Mouse (Mus musculus) brown adipose tissue, adult 24 weeks (tissue): ENCODE measurements at regions not wholly inside any gene's neighbourhood (a gene's known extent, or its start where the extent isn't known, plus 50 kb on each side); places are given as distances from the start of the nearest gene placed in this dataset.

Experiments used
- H3K27ac ChIP-seq: fragments of 200-500 bp; replicated peaks from 2 replicates; pipeline ENCODE4 v1.5.1; 2012; ENCODE audit warnings: low read depth, mild to moderate bottlenecking, low read length
- H3K4me1 ChIP-seq: fragments of 200-500 bp; 2 replicates; pipeline ENCODE4 v1.6.1; 2012; ENCODE audit warnings: low read length, mixed read lengths; ENCODE audit not compliant: control insufficient read depth, insufficient read depth, insufficient read length
- H3K4me3 ChIP-seq: fragments of 200-500 bp; 2 replicates; pipeline ENCODE4 v1.5.1; 2012; ENCODE audit warnings: low read depth, mild to moderate bottlenecking, low read length, moderate library complexity; ENCODE audit not compliant: insufficient read depth

DNA sequence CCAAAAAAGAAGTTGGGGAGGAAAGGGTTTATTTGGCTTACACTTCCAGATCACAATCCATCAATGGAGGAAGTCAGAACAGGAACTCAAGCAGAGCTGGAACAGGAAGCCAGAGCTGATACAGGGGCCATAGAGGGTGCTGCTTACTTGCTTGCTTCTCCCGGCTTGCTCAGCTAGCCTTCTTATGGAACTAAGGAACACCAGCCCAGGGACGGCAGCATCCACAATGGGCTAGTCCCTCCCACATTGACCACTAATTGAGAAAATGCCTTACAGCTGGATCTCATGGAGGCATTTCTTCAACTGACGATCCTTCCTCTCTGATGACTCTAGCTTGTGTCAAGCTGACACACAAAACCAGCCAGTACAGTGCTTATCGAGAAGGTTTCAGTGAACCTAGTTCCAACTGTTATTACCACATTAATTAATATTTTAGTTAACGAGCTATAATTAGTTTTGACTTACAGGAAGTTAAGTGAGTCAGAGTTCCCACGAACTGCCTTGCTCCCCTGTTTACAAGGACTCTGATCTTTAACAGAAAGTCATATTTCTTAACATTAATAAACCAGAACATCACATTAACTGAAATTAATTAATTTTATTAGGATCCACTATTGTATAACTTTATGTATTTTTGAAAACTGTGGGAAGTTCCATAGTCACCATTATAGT is 158.2 kb downstream of the Calcrl start:
- Histone ChIP-seq H3K4me3 (no peak overlapping the region), H3K27ac (peak overlapping the region; percentile 39; the same call in 1 of the 2 replicates), H3K4me1 (peaks cover 4% of the 10 kb centered on the region)

DNA sequence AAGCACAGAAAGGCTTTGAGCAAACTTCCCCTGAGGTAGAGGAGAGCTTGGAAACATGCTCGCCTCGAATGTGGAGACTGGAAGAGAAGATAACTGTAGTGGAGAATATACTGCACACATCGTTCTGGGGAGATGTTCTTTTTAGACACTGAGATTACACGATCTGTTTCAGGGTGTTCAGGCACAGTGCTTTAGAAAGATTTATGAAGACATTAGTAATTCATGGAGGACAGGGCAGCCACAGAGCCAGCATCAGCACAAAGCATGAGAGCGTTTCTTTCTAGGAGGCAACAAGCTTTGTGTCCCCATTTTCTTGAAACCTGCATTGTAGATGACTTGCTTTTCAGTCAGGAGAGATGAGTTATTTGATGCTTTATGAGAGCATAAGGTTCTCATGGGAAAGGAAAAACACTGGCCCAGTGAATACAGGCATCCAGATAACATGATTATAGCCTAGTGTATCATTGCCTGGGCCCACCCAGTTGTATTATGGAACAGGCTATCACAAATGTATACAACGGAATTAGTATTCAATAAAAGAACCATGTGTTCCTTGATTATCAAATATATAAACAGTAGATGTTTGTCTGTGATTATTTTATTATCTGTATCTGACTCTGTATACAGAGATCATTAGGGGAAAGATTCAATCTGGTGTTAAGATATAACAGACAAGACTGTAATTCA is 151.0 kb downstream of the Calcrl start:
- Histone ChIP-seq H3K4me3 (no peak overlapping the region), H3K27ac (no peak overlapping the region), H3K4me1 (no peaks in the 10 kb centered on the region)

DNA sequence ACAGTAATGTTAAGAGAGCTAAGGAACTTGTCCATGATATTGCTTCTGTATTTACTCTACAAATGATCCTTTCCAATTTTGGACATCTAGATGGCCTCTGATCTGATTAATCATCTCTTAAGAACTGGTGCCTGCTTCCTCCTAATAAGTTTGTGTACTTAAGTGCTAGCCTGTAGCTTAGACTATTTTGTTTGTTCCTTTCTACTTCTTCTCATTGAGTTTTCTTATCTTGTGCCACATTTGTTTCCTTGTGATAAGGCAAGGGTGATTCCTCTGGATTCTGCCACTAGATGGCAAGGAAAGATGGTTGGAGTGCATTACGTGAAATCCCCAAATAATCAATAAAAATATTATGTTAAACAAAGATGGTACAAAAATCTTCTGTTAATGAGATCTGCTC is 148.0 kb downstream of the Calcrl start:
- Histone ChIP-seq H3K4me1 (no peaks in the 10 kb centered on the region), H3K4me3 (no peak overlapping the region), H3K27ac (no peak overlapping the region)
